Mouse (Mus musculus): ENCODE measurements around the gene Rtl1. TPM values are rescaled to one million over a fixed set of nuclear protein-coding genes. Genes with fewer than 3 reads are reported as not detected.

Gene Rtl1
- total and polyA plus RNA-seq, 2 experiments from 2014 or later = 0.16 to 0.23 TPM

- DNase-seq (ENCODE audit: low spot score) (no peak), ATAC-seq (ENCODE audit: insufficient read depth, low read depth) (no peak)
- Histone ChIP-seq H3K4me2 (ENCODE audit: low read depth, low read length) (no peak overlapping the region), H3K27ac (ENCODE audit: low read depth) (no peak overlapping the region), H3K9me3 (replicated peaks; ENCODE audit: control insufficient read depth, low read length) (no peaks in the 10 kb centered on the region), H3K36me3 (replicated peaks; ENCODE audit: control insufficient read depth, insufficient read depth, low read length) (no peaks in the 10 kb centered on the region), H3K4me3 (ENCODE audit: low read depth, low read length) (no peak overlapping the region), H3K4me1 (ENCODE audit: control insufficient read depth, insufficient read depth) (no peaks in the 10 kb centered on the region), H3K9ac (replicated peaks; ENCODE audit: low read depth, low read length) (no peak overlapping the region), H3K27me3 (ENCODE audit: control insufficient read depth, insufficient read depth, low read length) (peaks cover 8% of the 10 kb centered on the region; the same call in 1 of the 2 replicates)
- 76% methylated on average over 14 of the region's 14 CpGs for WGBS
- TF ChIP-seq CTCF (IDR thresholded peaks at IDR 0.05; ENCODE audit: low read depth) (no peak), EP300 (IDR thresholded peaks at IDR 0.05; ENCODE audit: low read depth) (no peak)
Measured at GRCm38 (mm10) chr12:109617993-109618392, 17.9 kb upstream of the Rtl1 start.

- peaks cover 16% of the 10 kb centered on the region; the same call in 1 of the 2 replicates for H3K27me3 ChIP-seq (ENCODE audit: control insufficient read depth, insufficient read depth, low read length)
- no peak for ATAC-seq (ENCODE audit: insufficient read depth, low read depth)
- TF ChIP-seq EP300 (IDR thresholded peaks at IDR 0.05; ENCODE audit: low read depth) (no peak), CTCF (IDR thresholded peaks at IDR 0.05; ENCODE audit: low read depth) (no peak)
- H3K9ac ChIP-seq (replicated peaks; ENCODE audit: low read depth, low read length) = no peak overlapping the region
- H3K4me3 ChIP-seq (ENCODE audit: low read depth, low read length) = no peak overlapping the region
- no peak overlapping the region for H3K27ac ChIP-seq (ENCODE audit: low read depth)
- WGBS = 50% methylated on average over 15 of the region's 15 CpGs
- H3K4me1 ChIP-seq (ENCODE audit: control insufficient read depth, insufficient read depth) = no peaks in the 10 kb centered on the region
- no peaks in the 10 kb centered on the region for H3K9me3 ChIP-seq (replicated peaks; ENCODE audit: control insufficient read depth, low read length)
- H3K36me3 ChIP-seq (replicated peaks; ENCODE audit: control insufficient read depth, insufficient read depth, low read length) = no peaks in the 10 kb centered on the region
- DNase-seq (ENCODE audit: low spot score) = no peak
- no peak overlapping the region for H3K4me2 ChIP-seq (ENCODE audit: low read depth, low read length)
Measured at GRCm38 (mm10) chr12:109617126-109617525, 17.0 kb upstream of the Rtl1 start.

GRCm38 (mm10) chr12:109615371-109615770 lies 15.2 kb upstream of the Rtl1 start:
- Histone ChIP-seq H3K27me3 (ENCODE audit: control insufficient read depth, insufficient read depth, low read length) (peaks cover 18% of the 10 kb centered on the region; the same call in 1 of the 2 replicates), H3K9ac (replicated peaks; ENCODE audit: low read depth, low read length) (no peak overlapping the region), H3K9me3 (replicated peaks; ENCODE audit: control insufficient read depth, low read length) (no peaks in the 10 kb centered on the region), H3K27ac (ENCODE audit: low read depth) (no peak overlapping the region), H3K4me2 (ENCODE audit: low read depth, low read length) (no peak overlapping the region), H3K4me3 (ENCODE audit: low read depth, low read length) (no peak overlapping the region), H3K4me1 (ENCODE audit: control insufficient read depth, insufficient read depth) (no peaks in the 10 kb centered on the region), H3K36me3 (replicated peaks; ENCODE audit: control insufficient read depth, insufficient read depth, low read length) (no peaks in the 10 kb centered on the region)
- peak; percentile 33; the same call in 1 of the 2 replicates for ATAC-seq (ENCODE audit: insufficient read depth, low read depth)
- no peak for DNase-seq (ENCODE audit: low spot score)
- 25% methylated on average over 8 of the region's 8 CpGs for WGBS
- TF ChIP-seq EP300 (IDR thresholded peaks at IDR 0.05; ENCODE audit: low read depth) = no peak
- TF ChIP-seq CTCF (IDR thresholded peaks at IDR 0.05; ENCODE audit: low read depth) = no peak

- Histone ChIP-seq H3K27me3 (ENCODE audit: control insufficient read depth, insufficient read depth, low read length) (peaks cover 18% of the 10 kb centered on the region; the same call in 1 of the 2 replicates), H3K4me1 (ENCODE audit: control insufficient read depth, insufficient read depth) (no peaks in the 10 kb centered on the region), H3K4me3 (ENCODE audit: low read depth, low read length) (no peak overlapping the region), H3K27ac (ENCODE audit: low read depth) (no peak overlapping the region), H3K9ac (replicated peaks; ENCODE audit: low read depth, low read length) (no peak overlapping the region), H3K4me2 (ENCODE audit: low read depth, low read length) (no peak overlapping the region), H3K36me3 (replicated peaks; ENCODE audit: control insufficient read depth, insufficient read depth, low read length) (no peaks in the 10 kb centered on the region), H3K9me3 (replicated peaks; ENCODE audit: control insufficient read depth, low read length) (no peaks in the 10 kb centered on the region)
- WGBS = 43% methylated on average over 10 of the region's 10 CpGs
- DNase-seq (ENCODE audit: low spot score) (no peak), ATAC-seq (ENCODE audit: insufficient read depth, low read depth) (no peak)
- TF ChIP-seq EP300 (IDR thresholded peaks at IDR 0.05; ENCODE audit: low read depth) (no peak), CTCF (IDR thresholded peaks at IDR 0.05; ENCODE audit: low read depth) (no peak)
Measured at GRCm38 (mm10) chr12:109614416-109614815, 14.3 kb upstream of the Rtl1 start.

GRCm38 (mm10) chr12:109612392-109613385 lies 12.6 kb upstream of the Rtl1 start:
- Histone ChIP-seq H3K4me3 (ENCODE audit: low read depth, low read length) (no peak overlapping the region), H3K36me3 (replicated peaks; ENCODE audit: control insufficient read depth, insufficient read depth, low read length) (no peaks in the 10 kb centered on the region), H3K4me2 (ENCODE audit: low read depth, low read length) (no peak overlapping the region), H3K9ac (replicated peaks; ENCODE audit: low read depth, low read length) (no peak overlapping the region), H3K27ac (ENCODE audit: low read depth) (no peak overlapping the region), H3K9me3 (replicated peaks; ENCODE audit: control insufficient read depth, low read length) (no peaks in the 10 kb centered on the region), H3K27me3 (ENCODE audit: control insufficient read depth, insufficient read depth, low read length) (peaks cover 18% of the 10 kb centered on the region; the same call in 1 of the 2 replicates), H3K4me1 (ENCODE audit: control insufficient read depth, insufficient read depth) (no peaks in the 10 kb centered on the region)
- ATAC-seq (ENCODE audit: insufficient read depth, low read depth) (no peak), DNase-seq (ENCODE audit: low spot score) (no peak)
- 42% methylated on average over 34 of the region's 34 CpGs for WGBS
- TF ChIP-seq CTCF (IDR thresholded peaks at IDR 0.05; ENCODE audit: low read depth) (no peak), EP300 (IDR thresholded peaks at IDR 0.05; ENCODE audit: low read depth) (no peak)
